In the genomic region with DNA sequence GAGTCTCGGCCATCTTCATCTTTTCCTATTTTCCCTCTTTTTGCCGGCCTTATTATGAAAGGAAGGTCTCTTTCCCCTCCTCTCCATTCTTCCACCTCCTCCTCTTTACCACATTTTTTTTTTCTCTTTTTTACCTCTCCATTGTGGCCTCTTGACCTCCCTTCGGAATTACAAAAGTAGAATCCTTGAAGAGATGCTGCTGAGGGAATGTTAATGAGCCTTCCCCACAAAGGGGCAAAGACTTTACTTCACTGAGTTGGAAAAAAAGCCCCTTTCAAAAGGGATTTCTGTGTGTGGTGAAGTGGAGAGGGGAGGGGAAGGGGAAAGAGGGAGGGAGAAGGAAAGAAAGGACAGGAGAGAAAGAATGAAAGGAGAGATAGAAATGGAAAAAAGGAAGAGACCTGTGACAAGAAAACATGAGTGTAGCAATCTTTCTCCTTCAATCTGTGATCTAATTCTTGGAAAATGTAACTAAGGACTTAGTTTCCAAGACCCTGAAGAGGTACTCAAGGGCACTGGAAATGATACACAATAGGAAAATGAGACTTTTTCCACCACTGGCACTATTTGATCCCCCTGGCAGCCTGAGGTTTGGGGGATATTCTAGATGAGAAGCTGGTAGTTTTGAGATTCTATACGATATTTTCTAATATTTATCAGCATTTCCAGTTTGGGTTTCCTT, we compare ENCODE assay signal across 16 mouse cellular contexts. TPM values are rescaled to one million over a fixed set of nuclear protein-coding genes. Genes with fewer than 3 reads are reported as not detected.
DNase-seq lines count a peak whose midpoint lies in the region; ATAC-seq and TF ChIP-seq lines count a peak whose summit lies in the region.
"Had no signal": no experiment of that assay in that cellular context is flagged by ENCODE, and none has a peak within 500 bp of the region (broad histone marks: within the 10 kb centered on the region; RNA-seq: fewer than 3 reads in every experiment).

No protein-coding gene starts in this region.

- TF ChIP-seq EP300 in ES-Bruce4 (IDR thresholded peaks at IDR 0.05; ENCODE audit: insufficient read depth, low read depth, low read length): no peak

- H3K27me3 ChIP-seq in ES-Bruce4 (ENCODE audit: control insufficient read depth, insufficient read depth, low read length, poor library complexity, severe bottlenecking): no peaks in the 10 kb centered on the region
- peaks cover 3% of the 10 kb centered on the region for H3K27me3 ChIP-seq in hindbrain, embryonic 12.5 days
- H3K27me3 ChIP-seq in midbrain, embryonic 15.5 days (replicated peaks): no peaks in the 10 kb centered on the region

- ATAC-seq in hindbrain, embryonic 12.5 days (ENCODE audit: low FRiP score): no peak
- no peak for ATAC-seq in midbrain, embryonic 15.5 days (replicated peaks)

- no peaks in the 10 kb centered on the region for H3K36me3 ChIP-seq in ES-Bruce4 (ENCODE audit: control insufficient read depth, insufficient read depth, low read length, poor library complexity, severe bottlenecking)
- no peaks in the 10 kb centered on the region for H3K36me3 ChIP-seq in hindbrain, embryonic 12.5 days
- no peaks in the 10 kb centered on the region for H3K36me3 ChIP-seq in midbrain, embryonic 15.5 days (replicated peaks)
- H3K36me3 ChIP-seq: heart, embryonic 13.5 days; kidney, embryonic 15.5 days; limb, embryonic 10.5 days had no signal

- TF ChIP-seq POLR2A in ES-Bruce4 (IDR thresholded peaks at IDR 0.05; ENCODE audit: insufficient read depth, low read length): no peak

- peak overlapping the region; percentile 13; the same call in 1 of the 2 replicates for H3K4me2 ChIP-seq in hindbrain, embryonic 12.5 days (replicated peaks)
- no peak overlapping the region for H3K4me2 ChIP-seq in midbrain, embryonic 15.5 days
- H3K4me2 ChIP-seq: heart, embryonic 13.5 days; kidney, embryonic 15.5 days had no signal

- peak overlapping the region; percentile 45; the same call in 1 of the 2 replicates for H3K9ac ChIP-seq in ES-Bruce4 (ENCODE audit: low read depth, poor library complexity, severe bottlenecking)
- no peak overlapping the region for H3K9ac ChIP-seq in hindbrain, embryonic 12.5 days
- no peak overlapping the region for H3K9ac ChIP-seq in midbrain, embryonic 15.5 days
- H3K9ac ChIP-seq: heart, embryonic 13.5 days; kidney, embryonic 15.5 days had no signal

- peak overlapping the region; percentile 86 for H3K27ac ChIP-seq in ES-Bruce4 (ENCODE audit: insufficient read depth, low read length)
- H3K27ac ChIP-seq in hindbrain, embryonic 12.5 days: peak overlapping the region; percentile 67
- H3K27ac ChIP-seq in midbrain, embryonic 15.5 days: peak overlapping the region; percentile 53
- H3K27ac ChIP-seq: gastrocnemius, adult 2 months; heart, embryonic 13.5 days; kidney, embryonic 15.5 days; limb, embryonic 10.5 days had no signal

- 12% methylated on average over 4 of the region's 4 CpGs for WGBS in hindbrain, embryonic 12.5 days
- WGBS in midbrain, embryonic 15.5 days: 4% methylated on average over 4 of the region's 4 CpGs

- DNase-seq in embryo, embryonic 10.5 days (ENCODE audit: low spot score): peak; percentile 72
- DNase-seq in c-Kit-positive CD71-positive TER-119-positive erythroid progenitor cells, embryonic 14.5 days (ENCODE audit: low spot score): no peak
- no peak for DNase-seq in kidney, adult 8-10 months
- DNase-seq in heart, postnatal 36 days: no peak
- DNase-seq: cerebellum, postnatal 10 days; gastrocnemius, adult 2 months; layer of hippocampus, adult 9-11 months had no signal

- no peak overlapping the region for H3K4me3 ChIP-seq in ES-Bruce4 (ENCODE audit: low read depth, low read length)
- no peak overlapping the region for H3K4me3 ChIP-seq in hindbrain, embryonic 12.5 days
- no peak overlapping the region for H3K4me3 ChIP-seq in midbrain, embryonic 15.5 days
- H3K4me3 ChIP-seq: gastrocnemius, adult 2 months; heart, embryonic 13.5 days; kidney, embryonic 15.5 days; limb, embryonic 10.5 days had no signal

- intact Hi-C loops in heart, postnatal 36 days (cut with DNase I): no loop called here

- no peak for TF ChIP-seq CTCF in ES-Bruce4 (IDR thresholded peaks at IDR 0.05; ENCODE audit: low read depth, low read length)

- H3K9me3 ChIP-seq in ES-Bruce4 (replicated peaks; ENCODE audit: control insufficient read depth, insufficient read depth, low read length, poor library complexity, severe bottlenecking): no peaks in the 10 kb centered on the region
- no peaks in the 10 kb centered on the region for H3K9me3 ChIP-seq in hindbrain, embryonic 12.5 days (replicated peaks)
- H3K9me3 ChIP-seq in midbrain, embryonic 15.5 days: no peaks in the 10 kb centered on the region
- H3K9me3 ChIP-seq: heart, embryonic 13.5 days; kidney, embryonic 15.5 days; limb, embryonic 10.5 days had no signal

- H3K4me1 ChIP-seq in ES-Bruce4 (ENCODE audit: control insufficient read depth, insufficient read depth, low read length): peaks cover 1% of the 10 kb centered on the region
- H3K4me1 ChIP-seq in hindbrain, embryonic 12.5 days: peaks cover 19% of the 10 kb centered on the region
- peaks cover 18% of the 10 kb centered on the region for H3K4me1 ChIP-seq in midbrain, embryonic 15.5 days

RNA-seq across cellular contexts. Expression of gene Sall2, which starts 2.6 kb away (rescaled TPM):
- 10.0 and 11.4 TPM in 2 replicates for polyA plus RNA-seq in ES-Bruce4 (2011; ENCODE audit: insufficient read depth, insufficient read length, low read depth, missing spikeins)
- polyA plus RNA-seq in hindbrain, embryonic 12.5 days (2016; fragmentation: Nextera tagmentation; extraction: Ambion mirVana): 60.7 and 62.8 TPM in 2 replicates
- polyA plus RNA-seq in midbrain, embryonic 15.5 days (2015; fragmentation: Nextera tagmentation; extraction: Ambion mirVana): 48.8 and 49.7 TPM in 2 replicates
- 1 to 10 TPM; 2.0 to 2.4 TPM for total RNA-seq in heart, postnatal 36 days (2021)

RNA-seq across cellular contexts. Expression of gene Olfr1513, which starts 25.0 kb away (rescaled TPM):
- not detected in 2 replicates for polyA plus RNA-seq in ES-Bruce4 (2011; ENCODE audit: insufficient read depth, insufficient read length, low read depth, missing spikeins)
- polyA plus RNA-seq in hindbrain, embryonic 12.5 days (2016; fragmentation: Nextera tagmentation; extraction: Ambion mirVana): 0.06 TPM in 1 of 2 replicates, not detected in the other
- not detected in 2 replicates for polyA plus RNA-seq in midbrain, embryonic 15.5 days (2015; fragmentation: Nextera tagmentation; extraction: Ambion mirVana)
- total RNA-seq in heart, postnatal 36 days (2021): not detected
- total RNA-seq: gastrocnemius, adult 2 months had no signal
- polyA plus RNA-seq: C2C12; heart, embryonic 13.5 days; kidney, embryonic 15.5 days; limb, embryonic 10.5 days; liver, embryonic 16.5 days; thymus, postnatal 0 days had no signal

RNA-seq across cellular contexts. Expression of gene Mettl3, which starts 26.3 kb away (rescaled TPM):
- 65.8 and 67.6 TPM in 2 replicates for polyA plus RNA-seq in ES-Bruce4 (2011; ENCODE audit: insufficient read depth, insufficient read length, low read depth, missing spikeins)
- 54.7 and 56.1 TPM in 2 replicates for polyA plus RNA-seq in hindbrain, embryonic 12.5 days (2016; fragmentation: Nextera tagmentation; extraction: Ambion mirVana)
- polyA plus RNA-seq in midbrain, embryonic 15.5 days (2015; fragmentation: Nextera tagmentation; extraction: Ambion mirVana): 50.2 and 54.7 TPM in 2 replicates
- 10 to 100 TPM; 16.5 to 18.1 TPM for total RNA-seq in heart, postnatal 36 days (2021)

RNA-seq across cellular contexts. Expression of gene Olfr1512, which starts 47.8 kb away (rescaled TPM):
- polyA plus RNA-seq in ES-Bruce4 (2011; ENCODE audit: insufficient read depth, insufficient read length, low read depth, missing spikeins): not detected in 2 replicates
- polyA plus RNA-seq in hindbrain, embryonic 12.5 days (2016; fragmentation: Nextera tagmentation; extraction: Ambion mirVana): not detected in 2 replicates
- 0.08 and 0.18 TPM in 2 replicates for polyA plus RNA-seq in midbrain, embryonic 15.5 days (2015; fragmentation: Nextera tagmentation; extraction: Ambion mirVana)
- total RNA-seq in heart, postnatal 36 days (2021): not detected
- total RNA-seq: gastrocnemius, adult 2 months had no signal
- polyA plus RNA-seq: C2C12; heart, embryonic 13.5 days; kidney, embryonic 15.5 days; limb, embryonic 10.5 days; liver, embryonic 16.5 days; thymus, postnatal 0 days had no signal

RNA-seq across cellular contexts. Expression of gene Rab2b, which starts 51.9 kb away (rescaled TPM):
- polyA plus RNA-seq in ES-Bruce4 (2011; ENCODE audit: insufficient read depth, insufficient read length, low read depth, missing spikeins): 16.5 and 23.2 TPM in 2 replicates
- 40.6 and 51.9 TPM in 2 replicates for polyA plus RNA-seq in hindbrain, embryonic 12.5 days (2016; fragmentation: Nextera tagmentation; extraction: Ambion mirVana)
- polyA plus RNA-seq in midbrain, embryonic 15.5 days (2015; fragmentation: Nextera tagmentation; extraction: Ambion mirVana): 64.0 and 67.6 TPM in 2 replicates
- 1 to 10 TPM; 4.1 to 7.2 TPM for total RNA-seq in heart, postnatal 36 days (2021)
